Mouse (Mus musculus) heart, adult 18-20 months (tissue): ENCODE measurements at regions not wholly inside any gene's neighbourhood (a gene's known extent, or its start where the extent isn't known, plus 50 kb on each side); places are given as distances from the start of the nearest gene placed in this dataset.

Experiments used
- DNase-seq, 2 experiments: peaks; one replicate each; pipeline ENCODE4 v3.0.0; 2021 to 2022; ENCODE audit warnings: mixed read lengths in 1 of 2

- DNase-seq, result peak; percentile 44 to 47
These were observed 354.6 kb downstream of the Osr1 start for GRCm38 (mm10) chr12:9924561-9924960.

DNA sequence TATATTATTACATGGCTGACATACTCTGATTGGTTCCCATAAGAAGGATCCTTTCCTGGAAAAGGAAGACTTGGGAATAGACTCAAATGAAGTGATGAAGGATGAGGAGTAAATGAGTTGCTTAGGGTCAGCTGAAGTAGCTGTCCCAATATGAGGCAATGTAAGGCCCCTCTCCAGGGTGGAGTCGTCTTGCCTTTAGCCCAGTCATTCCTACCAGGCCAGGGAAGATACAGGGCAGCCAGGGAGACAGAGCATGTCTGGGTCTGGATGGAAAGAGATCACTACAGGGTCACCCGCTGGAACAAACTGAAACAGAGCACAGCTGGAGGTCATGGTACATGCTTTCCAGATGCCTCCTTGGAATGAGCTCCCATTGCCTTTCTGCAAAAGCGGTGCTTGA, 364.2 kb downstream of the Osr1 start:
- peak; percentile 16 to 56 for DNase-seq

DNA sequence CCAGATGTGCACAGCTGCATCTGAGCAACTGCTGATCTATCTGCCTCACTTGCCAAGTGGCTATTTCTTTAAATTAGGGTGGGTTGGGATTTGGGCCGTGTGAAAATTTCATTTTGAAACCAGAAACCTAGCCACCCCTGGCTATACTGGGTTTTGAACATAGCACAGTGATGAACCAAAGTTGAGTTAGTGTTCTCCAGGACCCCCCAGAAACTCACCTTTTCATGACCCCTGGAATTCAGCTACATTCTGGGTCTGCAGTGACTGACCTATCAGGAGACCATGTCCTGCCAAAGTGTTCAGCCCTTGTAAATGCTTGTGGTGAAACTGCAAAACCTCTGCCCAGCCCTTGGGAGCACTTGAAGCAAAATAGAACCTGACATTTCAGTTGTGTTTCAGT, 371.4 kb downstream of the Osr1 start:
- DNase-seq, result no peak

DNA sequence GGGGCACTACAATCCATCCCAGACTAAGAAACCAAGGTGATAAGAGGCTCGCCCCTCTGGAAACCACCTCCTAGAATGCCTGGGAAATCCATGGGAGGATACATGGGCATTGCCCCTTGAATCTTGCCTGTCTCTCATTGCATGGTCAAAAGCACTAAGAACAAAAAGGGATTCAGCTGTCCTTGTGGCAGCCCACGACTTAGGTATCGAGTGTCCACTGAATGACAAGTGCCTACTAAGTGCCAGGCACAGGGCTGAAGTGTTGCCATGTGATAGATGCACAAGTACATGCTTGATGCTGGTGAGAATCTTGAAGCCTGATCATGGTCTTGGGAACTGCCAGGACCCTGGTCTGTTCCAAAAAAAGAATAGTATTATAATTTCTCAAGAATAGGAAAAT, 371.9 kb downstream of the Osr1 start:
- no peak for DNase-seq

GRCm38 (mm10) chr12:9948784-9949183, 378.9 kb downstream of the Osr1 start:
- no peak for DNase-seq

- DNase-seq, result no peak
These were observed 382.5 kb downstream of the Osr1 start for GRCm38 (mm10) chr12:9952372-9952771.

DNA sequence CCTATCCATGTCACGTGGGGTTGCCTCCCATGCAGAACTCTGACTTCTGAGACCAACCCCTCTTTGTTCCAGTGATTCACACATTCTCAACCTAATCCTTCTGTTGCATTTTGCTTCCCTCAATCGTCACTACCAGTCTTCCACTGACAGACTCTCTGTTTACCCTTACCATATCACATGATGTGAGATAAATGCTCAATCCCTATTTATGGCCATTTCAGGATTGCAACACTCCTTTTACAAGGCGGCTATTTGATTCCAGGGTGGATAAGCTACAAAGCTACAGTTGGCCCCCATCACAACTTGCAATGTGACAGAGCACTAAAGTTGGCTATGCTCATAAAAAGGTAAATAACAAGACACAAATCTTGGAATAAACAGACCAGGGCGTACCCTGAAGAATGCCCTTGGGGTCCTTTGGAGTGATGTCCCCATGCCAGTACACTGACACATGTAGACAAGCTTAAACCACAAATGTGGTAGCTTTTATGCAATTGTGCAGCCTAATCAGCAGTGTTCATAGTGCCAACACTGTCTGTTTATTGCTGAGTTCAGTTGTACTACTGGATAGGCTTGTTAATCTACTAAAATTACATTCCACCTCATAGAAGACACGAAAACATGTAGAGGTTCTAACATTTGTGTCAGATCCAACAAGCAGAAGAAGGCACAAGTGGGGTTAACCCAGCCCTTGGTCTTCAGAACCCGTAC, 384.4 kb downstream of the Osr1 start:
- DNase-seq, result no peak

DNA sequence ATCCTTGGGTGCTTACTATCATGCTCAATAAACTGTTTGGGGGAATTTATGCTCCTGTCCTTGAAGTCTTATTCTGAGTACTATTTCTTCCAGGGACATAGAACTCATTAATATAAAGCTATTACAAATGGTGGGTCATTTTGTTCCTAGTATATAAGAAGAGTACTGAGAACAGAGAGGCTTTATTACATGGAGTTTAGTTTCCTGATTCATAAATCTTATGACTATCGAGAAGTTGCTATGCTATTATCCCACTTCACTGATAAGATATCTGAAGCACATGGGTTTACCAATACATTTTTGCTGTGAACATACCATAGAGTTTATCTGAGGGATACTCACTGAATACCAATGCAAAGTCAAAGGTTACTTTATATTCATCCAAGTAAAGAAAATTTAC, 399.5 kb downstream of the Osr1 start:
- no peak for DNase-seq

DNA sequence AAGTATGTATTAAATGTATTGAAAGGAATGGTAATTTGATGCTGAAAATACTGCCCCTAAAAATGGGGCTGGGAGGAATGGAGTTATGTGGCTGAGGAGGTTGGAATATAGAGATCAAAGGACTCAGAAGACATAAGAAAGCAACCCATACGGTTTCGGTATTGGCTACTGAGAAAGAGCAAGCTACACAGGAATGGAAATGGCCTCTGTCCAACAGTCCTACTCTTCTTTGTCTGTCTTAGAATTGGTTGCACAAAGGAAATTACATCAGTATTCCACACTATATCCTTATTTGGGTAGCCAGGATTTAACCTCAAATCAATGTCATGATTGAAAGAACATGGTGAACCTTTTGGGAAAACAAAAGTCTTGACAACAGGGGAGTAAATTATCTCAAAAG, 399.0 kb upstream of the Nt5c1b start:
- no peak for DNase-seq

- peak; percentile 33 to 41 for DNase-seq
These were observed 391.2 kb upstream of the Nt5c1b start for GRCm38 (mm10) chr12:9978494-9979112.

DNA sequence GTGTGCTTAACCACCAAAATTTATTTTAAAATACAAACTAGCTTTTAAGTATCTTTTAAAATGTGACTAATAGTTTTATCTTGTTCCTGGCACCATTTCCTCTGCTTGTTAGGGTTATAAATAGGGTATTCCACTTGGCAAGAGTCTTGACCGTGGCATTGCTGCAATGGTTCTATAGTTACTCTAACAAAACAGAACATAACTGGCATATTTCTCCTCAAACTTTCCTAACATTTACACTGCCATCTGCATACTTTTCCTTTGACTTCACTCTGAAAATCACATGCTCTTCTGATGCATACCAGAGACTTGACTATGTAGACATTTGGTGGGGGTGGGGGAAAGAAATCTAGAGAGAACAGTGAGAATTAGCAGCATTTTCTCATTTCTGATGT, 390.7 kb upstream of the Nt5c1b start:
- DNase-seq, result peak; percentile 21 to 25

GRCm38 (mm10) chr12:9991305-9991704, 378.5 kb upstream of the Nt5c1b start:
- no peak for DNase-seq

GRCm38 (mm10) chr12:9995670-9996069, 374.1 kb upstream of the Nt5c1b start:
- no peak for DNase-seq

DNA sequence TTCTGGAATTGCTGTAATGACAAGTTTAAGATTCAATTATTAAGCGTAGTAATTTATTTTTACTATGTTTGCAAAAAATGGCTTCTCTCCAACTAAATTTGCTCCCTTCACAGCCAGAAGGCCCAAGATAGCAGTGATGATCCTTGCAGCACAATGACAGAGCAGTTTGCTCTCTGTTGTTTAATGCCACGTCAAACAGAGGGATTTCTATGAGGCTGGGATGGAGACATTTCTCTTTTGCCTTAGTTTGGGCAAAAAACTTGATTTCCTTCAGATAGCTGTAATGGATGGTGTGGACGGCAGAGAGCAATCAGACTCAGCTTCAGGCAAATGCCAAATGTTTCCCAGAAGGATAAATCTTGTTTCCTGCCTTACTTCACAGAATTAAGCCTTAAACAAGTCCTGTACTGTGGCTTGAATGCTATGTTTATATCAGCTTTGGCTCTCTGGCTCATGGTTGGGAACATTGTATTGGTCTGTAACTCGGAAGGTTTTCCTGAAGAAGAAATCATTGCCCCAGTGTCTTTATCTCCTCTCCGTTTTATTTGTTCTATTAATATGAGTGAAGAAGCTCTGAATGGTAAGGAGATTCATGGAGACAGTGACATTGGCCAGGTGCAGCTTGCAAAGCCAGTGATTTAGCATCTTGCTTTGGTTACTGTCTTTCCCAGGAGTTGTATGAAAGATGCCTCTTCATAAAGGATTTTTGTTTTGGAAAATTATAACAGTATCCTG, 373.2 kb upstream of the Nt5c1b start:
- peak in 1 of 2 experiments; percentile 6 for DNase-seq

- peak in 1 of 2 experiments; percentile 12 for DNase-seq
These were observed 372.6 kb upstream of the Nt5c1b start for GRCm38 (mm10) chr12:9997190-9997561.

- DNase-seq, result no peak
These were observed 372.2 kb upstream of the Nt5c1b start for GRCm38 (mm10) chr12:9997571-9997970.

GRCm38 (mm10) chr12:9999933-10000332, 369.8 kb upstream of the Nt5c1b start:
- no peak for DNase-seq

DNA sequence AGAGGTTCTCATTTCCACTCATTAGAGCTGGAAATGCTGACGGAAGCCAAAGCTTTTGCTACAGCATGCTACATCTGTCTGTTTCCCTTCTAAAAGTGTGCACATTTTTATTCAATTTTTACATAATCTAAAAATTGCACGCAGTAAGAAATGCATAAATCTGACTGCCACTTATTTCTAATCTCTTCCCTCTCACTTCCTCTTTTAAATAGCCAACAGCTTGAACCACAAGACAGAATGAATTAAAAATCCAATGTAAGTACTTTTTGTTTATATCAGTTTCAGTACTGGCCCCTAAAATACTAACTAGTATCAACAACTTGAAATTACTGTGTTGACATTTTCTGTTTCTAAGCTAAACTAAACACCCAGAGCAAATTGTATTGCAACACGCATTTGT, 361.3 kb upstream of the Nt5c1b start:
- no peak for DNase-seq

- peak in 1 of 2 experiments; percentile 21 for DNase-seq
These were observed 352.8 kb upstream of the Nt5c1b start for GRCm38 (mm10) chr12:10016710-10017581.

DNA sequence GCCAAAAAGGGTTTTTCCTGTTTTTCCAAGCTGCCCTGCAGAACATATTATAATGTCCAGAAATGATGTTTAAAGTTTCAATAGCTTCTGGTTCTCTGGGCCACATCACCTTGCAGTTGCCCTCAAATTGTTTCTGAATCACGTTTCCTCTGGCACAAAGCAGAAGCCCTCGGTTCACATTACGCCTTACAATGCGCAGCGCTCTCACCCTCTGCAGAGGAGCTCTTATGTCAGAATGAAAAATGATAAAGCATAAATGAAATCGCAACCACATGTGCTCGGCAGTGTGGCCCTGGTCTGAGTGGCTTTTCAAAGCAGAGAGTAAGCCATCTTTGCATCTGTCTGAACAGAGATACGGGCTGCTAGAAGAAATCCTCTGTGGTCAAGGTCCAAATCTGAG, 334.3 kb upstream of the Nt5c1b start:
- DNase-seq, result no peak

- DNase-seq, result no peak
These were observed 307.7 kb upstream of the Nt5c1b start for GRCm38 (mm10) chr12:10062006-10062514.

GRCm38 (mm10) chr12:10078341-10078740, 291.4 kb upstream of the Nt5c1b start:
- DNase-seq, result no peak
